Mouse (Mus musculus): Measurements from ENCODE around the gene Stat4.

Stat4 gene

DNA sequence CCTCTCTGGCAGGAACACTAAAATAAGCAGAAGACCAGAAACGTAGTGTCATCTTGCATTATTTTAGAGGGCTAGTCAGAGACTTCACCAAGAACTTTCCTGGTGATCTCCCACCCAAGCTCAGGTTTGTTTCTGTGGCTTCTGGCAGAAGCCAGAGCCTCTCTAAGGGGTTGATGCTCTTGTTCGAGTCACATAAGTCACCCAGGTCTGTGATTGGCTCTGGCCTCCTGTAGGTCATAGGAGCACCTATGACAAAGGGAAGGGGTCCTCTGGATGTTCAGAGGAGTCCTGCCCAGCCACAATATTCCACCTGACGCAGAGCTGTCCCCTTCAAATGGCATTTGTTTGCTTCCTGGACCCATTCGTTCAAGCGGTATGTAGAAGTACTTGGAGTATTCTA lies at the start of gene Stat4:
Stat4 (plus strand) TSS at position 301 of the 400 bp plus-strand sequence.
- no peak for DNase-seq

DNA sequence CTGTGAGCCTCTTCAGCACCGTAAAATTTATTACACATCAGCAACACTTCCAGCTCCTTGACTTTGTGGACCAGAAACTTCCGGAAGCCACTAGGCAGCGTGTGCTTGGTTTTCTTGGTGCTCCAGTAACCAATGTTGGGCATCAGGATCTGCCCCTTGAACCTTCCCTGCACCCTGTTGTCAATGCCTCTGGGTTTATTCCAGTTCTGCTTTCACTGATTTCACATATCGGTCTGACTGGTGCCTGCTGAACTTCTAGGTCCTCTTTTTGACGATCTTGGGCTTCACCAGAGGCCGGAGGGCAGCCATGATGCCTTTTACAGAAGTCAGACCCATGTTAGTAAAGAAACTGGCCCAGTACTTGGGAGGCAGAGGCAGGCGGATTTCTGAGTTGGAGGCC lies 48.6 kb upstream of the Stat4 start:
- DNase-seq = no peak

DNA sequence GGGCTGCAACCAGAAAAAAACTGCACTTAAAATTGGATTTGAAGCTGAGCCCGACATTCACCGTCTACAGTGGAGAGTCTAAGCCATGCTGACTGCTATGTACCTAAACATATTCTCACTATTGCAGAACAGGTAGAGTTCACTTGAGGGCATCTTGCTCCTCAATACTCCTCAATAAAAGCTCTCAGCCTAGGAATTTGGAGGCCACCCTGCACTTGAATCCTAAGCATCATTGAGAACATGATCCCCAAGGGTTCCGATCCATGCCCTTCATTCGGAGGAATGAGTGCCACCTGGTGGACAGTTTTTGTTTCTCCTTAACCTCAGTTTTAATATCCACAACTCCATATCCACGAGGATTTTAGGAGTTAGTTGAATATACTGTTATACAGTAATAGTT lies 42.2 kb upstream of the Stat4 start:
- DNase-seq = peak in 1 of 2 experiments; percentile 53

DNA sequence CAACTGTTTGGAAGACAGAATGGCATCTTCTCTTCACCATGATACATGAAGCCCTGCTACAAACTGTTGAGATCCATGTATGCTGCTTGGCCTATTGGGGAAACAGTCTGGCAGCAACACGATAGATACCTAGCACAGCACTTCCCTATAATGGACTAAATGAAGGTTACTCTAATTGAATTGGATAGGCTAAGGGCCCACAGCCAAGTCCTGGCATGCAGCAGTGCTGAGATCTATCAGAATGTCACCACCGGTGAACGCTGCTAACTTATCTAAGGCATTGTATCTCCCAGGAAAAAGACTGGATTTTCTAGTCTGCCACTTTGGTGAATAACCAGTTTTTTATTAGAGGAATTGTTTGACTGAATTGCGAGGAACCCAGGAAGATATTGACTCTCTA lies 39.8 kb upstream of the Stat4 start:
- DNase-seq = no peak

DNA sequence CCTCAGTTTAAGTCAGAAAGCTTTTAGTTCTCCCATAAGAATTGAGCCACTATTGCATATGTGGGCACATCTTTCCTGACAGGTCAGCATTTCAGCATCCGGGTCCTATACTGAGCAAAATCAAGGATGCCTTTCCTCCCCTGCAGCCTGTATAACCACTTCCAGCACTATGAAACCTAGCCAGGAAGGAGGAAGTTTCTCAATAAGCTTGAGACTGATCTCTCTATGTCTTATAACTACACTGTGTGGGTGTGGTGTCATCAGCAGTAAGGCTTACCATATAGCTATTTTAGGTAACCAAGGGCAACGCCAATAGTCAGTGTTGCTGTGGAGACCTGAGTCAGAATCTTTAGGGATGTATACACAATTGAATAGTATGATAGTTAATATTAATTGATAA lies 22.3 kb upstream of the Stat4 start:
- no peak for DNase-seq

DNA sequence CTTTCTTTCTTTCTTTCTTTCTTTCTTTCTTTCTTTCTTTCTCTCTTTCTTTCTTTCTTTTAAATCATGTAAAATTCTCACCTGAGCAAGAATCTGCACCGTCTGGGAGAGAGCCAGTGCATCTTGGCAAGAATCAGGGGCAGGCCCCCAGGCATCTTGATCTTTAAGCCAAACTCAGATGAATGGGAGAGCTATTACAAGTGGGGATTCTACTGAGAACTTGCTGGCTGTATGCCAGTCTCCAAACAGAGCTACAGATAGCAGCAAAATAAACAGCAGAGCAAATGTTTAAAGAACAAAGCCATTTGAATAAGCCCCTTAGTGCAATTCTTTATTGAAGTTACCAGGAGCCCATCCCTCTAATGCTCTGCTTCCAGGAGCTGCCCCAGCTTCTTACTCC lies 18.0 kb upstream of the Stat4 start:
- peak; percentile 14 to 34 for DNase-seq

DNA sequence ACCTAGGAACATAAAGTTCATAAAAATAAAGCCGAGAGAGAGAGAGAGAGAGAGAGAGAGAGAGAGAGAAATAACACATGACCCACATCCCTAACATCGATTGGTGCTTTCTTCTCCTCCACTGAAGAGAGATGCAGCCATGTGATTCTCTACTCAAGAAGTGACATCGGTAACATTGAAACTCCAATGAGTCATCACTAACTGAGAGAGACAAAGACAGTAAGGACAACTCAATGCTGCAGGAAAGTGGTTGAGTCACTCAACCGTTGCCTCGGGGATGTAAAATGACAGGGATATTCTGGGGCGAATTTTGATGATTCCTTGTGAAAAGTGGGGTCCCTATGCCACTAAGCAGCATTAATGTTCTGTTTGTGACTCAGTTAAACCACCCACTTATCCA lies 16.8 kb upstream of the Stat4 start:
- no peak for DNase-seq

DNA sequence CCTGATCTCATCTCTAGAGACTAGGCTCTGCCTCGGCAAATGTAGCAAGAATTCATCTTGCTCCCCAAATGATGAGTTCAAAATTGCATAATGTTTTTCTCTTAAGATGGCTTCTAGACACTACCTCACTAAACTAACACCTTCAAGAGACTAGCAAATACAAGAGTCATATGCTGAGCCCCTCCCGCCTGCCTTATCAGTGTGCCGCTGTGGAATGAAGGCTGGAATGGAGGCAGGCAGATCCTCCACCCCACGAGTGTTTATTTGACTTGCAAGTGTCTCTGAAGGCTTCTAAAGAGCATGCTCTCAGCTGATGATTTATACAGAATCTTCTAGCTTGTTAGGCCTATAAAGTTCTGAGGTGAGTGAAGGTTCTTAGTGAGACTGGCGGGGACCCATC lies 11.4 kb upstream of the Stat4 start:
- no peak for DNase-seq

DNA sequence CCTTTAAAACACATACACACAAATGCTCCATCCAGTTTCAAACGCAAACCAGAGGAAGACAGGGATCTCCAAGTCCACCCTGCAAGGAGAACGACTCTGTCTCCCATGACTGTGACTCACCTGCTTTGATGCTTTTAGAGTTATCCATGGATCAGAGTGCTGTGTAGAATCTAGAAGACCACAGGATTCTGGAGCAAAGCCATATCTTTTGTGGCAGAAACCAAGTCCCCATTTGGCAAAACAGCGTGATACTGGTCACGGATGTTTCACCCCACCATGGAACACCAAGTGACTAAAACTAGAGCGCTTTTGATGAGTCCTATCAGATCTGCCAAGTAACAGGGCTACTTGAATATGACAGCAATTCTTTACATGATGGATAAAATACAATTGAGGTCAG lies 7.9 kb upstream of the Stat4 start:
- DNase-seq = peak; percentile 19 to 53

DNA sequence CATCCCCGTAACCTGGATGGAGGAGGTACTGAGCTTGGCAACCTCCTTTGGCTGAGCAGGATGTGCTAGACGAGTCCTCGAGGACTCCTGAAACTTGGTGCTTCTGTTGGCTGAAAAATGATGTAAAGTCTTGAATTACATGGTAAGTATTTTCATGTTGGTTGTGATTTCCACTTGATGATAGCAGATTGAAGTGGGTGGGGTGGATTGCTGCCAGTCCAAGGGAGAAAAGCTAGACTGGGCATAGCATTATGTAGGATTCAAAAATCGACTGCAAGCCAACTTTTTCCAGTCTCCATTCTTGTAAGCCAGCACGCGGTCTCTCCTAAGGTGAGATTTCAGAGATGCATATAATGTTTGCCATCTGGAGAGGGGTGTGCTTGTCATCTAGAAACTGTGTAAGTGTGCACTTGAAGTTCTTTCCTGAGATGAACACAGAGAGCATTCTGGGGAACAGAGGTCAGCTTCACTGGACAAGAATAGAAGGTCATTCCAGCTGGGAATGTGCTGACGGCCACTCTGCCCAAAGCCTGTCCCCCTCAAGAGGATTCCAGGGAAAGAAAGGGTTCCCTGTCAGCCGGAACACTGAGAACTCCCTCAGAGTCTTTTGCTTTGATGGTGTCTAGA lies 5.1 kb downstream of the Stat4 start:
- DNase-seq = no peak

DNA sequence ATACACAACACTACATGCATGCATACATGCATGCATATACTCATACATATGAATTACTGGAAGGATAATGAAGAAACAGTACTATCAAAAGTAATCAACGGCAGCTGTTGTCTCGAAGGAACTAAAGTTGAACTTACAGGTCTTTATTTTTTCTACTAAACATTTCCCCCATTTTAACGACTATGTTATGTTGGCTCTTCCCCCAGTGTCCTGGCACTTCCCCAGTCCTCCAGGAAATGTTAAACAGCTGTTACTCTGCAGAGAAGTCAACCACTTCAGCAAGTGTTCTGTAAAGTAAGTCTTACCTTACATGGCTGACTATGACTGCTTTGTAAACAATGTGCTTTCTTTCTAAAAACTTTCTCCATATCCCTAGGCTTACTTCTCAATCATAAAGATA lies 9.1 kb downstream of the Stat4 start:
- DNase-seq = no peak

DNA sequence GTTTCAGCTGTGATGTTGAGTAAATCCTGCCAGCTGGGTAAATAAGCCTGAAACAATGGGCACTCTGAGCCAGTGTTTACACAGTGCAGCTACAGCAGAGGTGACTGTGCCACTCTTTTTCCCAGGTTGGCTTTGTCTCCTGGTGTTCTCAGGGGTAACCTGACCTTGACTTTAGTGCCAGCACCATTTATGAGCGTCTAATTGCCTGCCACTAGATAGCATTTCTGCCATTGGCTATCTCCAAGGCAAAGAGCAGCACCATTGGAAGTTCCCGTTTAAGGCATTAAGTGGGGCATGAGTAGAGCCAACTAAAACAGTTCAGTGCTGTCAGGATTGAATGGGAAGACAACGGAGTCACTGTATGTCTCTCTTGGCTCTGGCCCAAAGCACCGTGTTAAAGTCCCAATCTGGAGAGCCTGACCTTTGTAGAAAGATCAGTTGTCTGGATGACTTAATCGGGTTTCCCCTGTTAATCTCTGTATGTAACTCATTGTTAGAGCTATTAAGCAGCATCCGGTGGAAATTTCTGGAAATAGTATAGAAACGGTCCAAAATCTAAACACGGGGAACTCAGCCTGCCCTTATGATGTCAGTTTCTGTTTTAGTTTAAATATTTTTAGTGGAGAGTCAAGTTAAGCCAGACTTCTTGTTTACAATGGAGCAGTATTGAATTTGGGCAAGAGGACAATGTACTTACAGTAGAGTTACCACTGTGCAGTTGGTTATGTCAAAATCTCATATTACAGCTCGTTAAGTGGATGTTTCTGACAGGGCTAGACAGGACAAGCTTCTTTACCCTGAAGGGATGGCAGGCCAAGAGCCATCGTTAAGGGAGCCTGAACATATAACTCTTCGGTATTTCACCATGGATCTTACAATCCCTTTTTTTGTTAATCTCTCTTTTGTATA lies 10.1 kb downstream of the Stat4 start:
- no peak for DNase-seq

DNA sequence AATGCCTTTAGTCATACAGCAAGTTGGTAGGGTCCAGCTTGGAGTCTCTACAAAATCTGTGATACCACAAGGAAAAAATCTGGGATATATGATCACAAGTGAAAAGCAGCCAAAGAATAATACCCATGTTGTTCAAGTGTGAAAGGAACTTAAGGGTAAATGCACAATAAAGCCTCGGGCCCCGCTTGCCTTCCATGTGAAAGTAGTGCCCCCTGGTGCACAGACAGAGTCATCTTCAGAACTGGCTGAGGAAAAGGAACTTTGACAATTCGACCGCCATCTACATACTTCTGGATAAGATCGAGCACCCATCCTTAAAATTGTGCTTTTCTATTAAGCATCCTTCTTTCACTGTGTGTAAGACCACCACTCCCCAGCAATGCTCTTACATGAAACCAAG lies 11.6 kb downstream of the Stat4 start:
- DNase-seq = peak; percentile 20 to 31

DNA sequence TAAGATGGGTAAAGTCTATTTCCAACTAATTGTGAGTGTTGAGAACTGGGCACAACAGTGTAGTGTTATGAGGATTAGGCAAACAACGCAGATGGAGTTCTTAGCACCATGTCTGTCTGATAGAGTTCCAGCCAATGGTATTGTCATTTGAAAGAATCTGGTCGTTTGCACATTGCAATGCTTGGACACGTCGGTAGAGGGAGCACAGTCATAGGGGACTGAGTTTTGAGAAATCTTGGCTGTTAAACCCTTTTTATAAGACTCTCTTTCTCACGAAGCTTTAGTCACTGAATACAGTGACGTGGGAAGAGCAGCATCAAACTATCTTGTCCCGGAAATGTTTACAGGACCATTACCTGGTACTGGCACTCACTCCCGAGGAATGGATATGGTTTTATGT lies 17.1 kb downstream of the Stat4 start:
- peak; percentile 61 to 62 for DNase-seq

DNA sequence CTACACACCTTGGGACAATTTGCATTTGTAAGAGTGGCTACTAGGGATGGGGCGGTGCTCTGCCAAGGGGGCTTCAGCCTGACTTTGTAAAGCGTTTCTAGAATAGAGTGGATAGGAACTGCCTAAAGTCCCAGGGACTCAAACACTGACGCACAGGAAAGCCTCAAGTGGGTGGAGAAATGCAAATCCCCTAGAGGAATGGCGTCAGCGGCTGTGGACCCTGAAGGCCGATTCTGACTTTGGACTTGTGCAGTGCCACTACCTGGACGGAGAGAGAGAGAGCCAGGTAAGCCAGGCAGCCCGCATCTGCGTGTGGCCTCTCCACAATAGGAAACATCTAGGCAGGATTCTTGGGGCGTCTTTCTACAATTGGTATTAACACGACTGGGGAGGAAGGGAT lies 21.5 kb downstream of the Stat4 start:
- DNase-seq = no peak

DNA sequence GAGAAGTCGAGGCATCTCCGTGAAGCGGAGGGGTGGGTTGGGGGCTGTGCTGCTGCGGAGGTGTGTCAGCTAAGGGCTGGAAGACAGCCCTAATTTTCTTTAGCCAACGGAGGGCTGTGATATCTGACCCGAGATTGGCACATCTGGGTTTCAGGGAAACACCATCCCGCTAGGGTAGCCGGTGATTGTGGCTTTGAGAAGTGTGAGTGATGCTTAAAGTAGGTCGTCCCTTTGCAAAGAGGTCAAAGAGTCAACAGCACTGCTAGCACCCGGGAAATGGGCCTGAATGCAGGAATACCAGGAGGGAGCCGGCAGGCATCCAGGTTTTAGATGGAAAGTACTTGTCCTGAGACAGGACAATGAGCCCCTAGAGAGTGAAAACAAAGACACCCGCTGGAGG lies 22.0 kb downstream of the Stat4 start:
- no peak for DNase-seq

DNA sequence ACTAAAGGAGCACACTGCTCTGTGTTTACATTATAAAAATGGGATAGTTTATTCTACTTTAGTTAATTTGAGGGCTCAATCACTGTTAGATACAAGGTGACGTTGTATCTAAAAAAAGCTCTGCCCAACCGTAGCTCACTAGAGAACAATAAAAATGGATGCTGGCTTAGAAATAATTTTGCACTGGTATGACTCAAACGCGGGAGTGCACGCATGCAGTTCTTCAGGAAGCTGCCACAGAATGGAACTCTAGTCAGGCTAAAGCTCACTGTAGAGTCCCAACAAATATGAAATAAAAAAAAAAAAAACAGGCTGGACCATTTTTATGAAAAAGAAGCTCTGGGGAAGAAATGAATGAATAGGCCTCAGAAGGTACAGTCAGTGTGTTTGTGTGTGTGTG lies 23.8 kb downstream of the Stat4 start:
- DNase-seq = no peak

DNA sequence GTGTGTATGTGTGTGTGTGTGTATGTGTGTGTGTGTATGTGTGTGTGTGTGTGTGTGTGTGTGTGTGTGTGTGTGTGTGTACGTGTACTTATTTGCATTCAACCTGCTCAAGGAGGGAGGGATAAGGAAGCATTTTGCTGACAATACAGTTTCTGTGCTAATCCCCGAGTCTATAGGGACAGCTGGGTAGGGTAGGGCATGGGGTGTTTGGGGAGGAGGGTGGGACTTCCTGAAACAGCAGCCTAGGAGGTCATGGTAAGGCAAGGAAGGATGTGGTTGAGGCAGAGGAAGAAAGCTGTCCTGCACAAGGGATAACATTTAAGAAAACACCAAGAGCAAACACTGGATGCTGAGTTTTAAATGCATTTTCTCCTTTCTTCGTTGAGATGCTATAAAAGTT lies 24.3 kb downstream of the Stat4 start:
- no peak for DNase-seq

DNA sequence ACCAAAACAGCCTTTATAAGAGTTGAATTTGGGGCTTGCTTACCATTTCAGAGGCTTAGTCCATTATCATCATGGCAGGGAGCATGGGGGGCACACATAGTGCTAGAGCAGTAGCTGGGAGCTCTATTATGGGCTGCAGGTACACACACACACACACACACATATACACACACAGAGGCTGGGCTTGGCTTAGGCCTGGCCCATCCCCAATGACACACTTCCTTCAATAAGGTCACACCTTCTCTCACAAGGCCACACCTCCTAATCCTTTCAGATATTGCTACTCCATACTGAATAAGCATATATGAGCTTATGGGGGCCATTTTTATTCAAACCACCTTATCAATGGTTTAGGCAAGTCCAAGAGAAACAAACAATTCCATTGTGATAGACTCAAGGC lies 25.3 kb downstream of the Stat4 start:
- no peak for DNase-seq

DNA sequence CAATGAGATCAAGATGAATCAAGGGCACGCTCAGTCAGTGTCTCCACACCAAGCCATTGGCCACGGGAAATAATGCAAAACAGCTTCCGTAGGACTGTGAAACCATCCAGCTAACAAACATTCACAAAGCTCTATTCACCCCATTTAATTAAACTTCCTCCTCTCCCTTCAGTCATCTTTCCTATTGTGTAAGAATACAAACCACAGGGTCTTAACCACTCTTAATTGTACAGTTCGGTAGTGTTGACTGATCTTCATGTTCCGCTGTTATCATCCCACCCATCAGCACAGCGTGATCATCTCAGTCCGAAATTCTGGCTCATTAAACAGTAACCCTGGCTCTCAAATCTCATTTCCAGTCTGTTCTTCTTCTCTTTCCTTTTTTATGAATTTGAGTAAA lies 25.8 kb downstream of the Stat4 start:
- DNase-seq = no peak

DNA sequence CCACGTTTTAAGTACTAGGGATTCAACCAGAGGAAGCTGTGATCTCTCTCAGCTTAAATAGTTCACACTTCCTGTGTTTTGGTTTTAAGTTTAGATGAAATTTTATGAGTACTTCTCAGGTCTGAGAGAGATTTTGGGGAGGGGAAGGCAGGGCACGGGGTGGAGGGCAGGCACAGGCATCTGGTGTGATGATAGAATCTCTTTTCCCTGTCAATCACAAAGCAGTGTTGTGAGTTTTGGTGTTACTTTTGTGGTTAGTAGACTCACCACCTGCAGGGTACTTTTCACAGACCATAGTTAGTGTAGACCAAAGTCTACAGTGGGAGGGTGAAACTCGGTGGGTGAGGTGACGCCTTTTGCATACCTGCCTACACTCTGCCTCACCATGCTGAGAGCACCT lies 32.7 kb downstream of the Stat4 start:
- DNase-seq = no peak

DNA sequence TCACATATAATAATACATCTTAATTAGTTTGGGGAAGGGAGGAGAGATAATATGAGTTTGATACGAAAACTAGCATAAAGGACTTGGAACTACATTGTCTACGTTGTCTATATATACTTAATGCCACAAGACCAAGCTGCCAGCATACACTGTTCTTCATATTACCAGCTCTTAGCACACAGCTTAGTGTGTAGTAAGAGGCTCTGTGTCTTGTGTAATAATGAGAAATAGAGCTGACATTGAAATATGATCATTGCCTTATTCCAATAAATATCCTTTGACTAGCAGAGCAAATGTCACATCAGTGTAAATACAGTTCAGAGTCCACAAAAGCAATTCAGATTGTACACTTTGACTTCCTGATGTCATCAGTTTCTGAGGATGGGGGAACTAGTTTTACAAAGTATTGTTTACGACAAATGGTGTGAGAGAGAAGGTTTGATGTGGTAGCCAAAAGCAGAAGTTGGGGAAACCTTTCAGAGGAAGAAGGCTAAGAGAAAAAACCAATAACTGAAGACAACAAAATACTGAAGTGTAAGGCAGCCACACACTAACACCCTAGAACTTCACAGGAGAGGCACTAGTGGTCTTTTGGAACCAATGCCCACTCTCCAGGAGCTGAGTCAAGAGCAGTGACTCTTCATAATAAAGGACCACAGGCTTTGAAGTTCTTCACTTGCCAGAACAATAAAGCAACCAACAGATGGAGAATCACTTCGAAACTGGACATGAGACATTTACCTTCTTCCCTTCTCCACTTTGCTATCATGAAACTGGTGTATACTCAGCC lies 35.2 kb downstream of the Stat4 start:
- no peak for DNase-seq

DNA sequence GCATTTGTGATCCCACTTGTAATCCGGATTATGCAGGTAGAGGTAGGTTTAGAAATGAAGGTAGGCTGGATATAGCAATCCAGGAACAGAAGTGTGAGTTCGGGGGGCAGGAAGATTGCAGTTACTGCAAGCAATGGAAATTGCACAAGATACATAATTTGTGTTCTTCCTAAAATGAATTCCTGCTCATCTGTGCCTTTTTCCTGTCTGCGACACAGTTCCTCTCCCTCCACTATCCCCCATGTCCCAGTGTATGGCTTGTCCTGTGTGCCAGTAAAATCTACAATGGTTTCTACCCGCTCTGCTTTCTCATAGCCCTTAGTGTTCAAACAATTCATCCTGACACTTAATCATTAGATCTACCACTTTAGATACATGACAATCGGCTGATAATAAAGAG lies 41.7 kb downstream of the Stat4 start:
- no peak for DNase-seq
